In the genomic region with DNA sequence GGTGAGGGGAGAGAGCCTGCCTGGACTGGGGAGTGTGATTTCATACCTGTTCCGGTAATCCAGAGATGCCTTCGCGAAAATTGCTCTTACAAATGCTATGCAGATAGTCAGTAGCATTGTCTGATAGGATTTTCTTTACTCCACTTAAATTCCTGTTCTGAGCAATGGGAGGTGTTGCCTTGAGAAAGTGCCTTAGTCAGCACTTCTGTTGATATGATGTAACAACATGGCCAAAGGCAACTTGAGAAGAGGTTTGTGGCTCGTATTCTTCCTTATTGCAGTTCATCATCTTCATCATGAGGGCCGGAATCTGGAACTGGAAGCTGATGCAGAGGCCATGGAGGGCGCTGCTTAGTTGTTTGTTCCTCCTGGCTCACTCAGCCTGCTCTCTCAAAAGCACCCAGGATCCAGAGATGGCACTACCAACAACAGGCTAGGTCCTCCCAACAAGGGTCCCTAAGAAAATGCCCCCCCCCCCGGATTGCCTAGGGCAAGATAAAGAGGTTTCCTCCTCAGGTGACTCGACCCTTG, we compare ENCODE assay signal across 7 mouse cellular contexts. TPM values are rescaled to one million over a fixed set of nuclear protein-coding genes. Genes with fewer than 3 reads are reported as not detected.
DNase-seq lines count a peak whose midpoint lies in the region; ATAC-seq and TF ChIP-seq lines count a peak whose summit lies in the region.

No protein-coding gene starts in this region.

- 0 out of 2 replicates have a peak overlapping the region, but pooled peaks have one; percentile 17 for H3K27ac ChIP-seq in forebrain, embryonic 15.5 days (replicated peaks)
- H3K27ac ChIP-seq in liver, embryonic 14.5 days: no peak overlapping the region
- no peak overlapping the region for H3K27ac ChIP-seq in thymus, adult 2 months (ENCODE audit: control insufficient read depth, insufficient read depth, low read length)

- H3K9me3 ChIP-seq in forebrain, embryonic 15.5 days: no peaks in the 10 kb centered on the region
- no peaks in the 10 kb centered on the region for H3K9me3 ChIP-seq in liver, embryonic 14.5 days (ENCODE audit: control insufficient read depth, low read length)

- peak overlapping the region; percentile 56 for H3K4me2 ChIP-seq in forebrain, embryonic 15.5 days (replicated peaks)
- peak overlapping the region; percentile 81 for H3K4me2 ChIP-seq in liver, embryonic 14.5 days (ENCODE audit: low read depth)

- no peak for ATAC-seq in forebrain, embryonic 15.5 days (replicated peaks)
- ATAC-seq in liver, embryonic 14.5 days (ENCODE audit: insufficient read depth): no peak

- 73% methylated on average over 8 of the region's 8 CpGs for WGBS in forebrain, embryonic 15.5 days
- 74% methylated on average over 8 of the region's 8 CpGs for WGBS in liver, embryonic 14.5 days (ENCODE audit: insufficient replicate concordance)
- WGBS in thymus, adult 2 months: 86% methylated on average over 8 of the region's 8 CpGs

- peaks cover 27% of the 10 kb centered on the region for H3K4me1 ChIP-seq in forebrain, embryonic 15.5 days
- H3K4me1 ChIP-seq in liver, embryonic 14.5 days (replicated peaks; ENCODE audit: control insufficient read depth in 2 of 2, insufficient read depth in 2 of 2, low read length in 1 of 2): peaks cover 5 to 19% of the 10 kb centered on the region in 2 experiments; a peak in 3 of 4 replicates
- peaks cover 2% of the 10 kb centered on the region for H3K4me1 ChIP-seq in thymus, adult 2 months (replicated peaks; ENCODE audit: control insufficient read depth, insufficient read depth, low read length)

- peak overlapping the region; percentile 96; the same call in 1 of the 2 replicates for H3K9ac ChIP-seq in forebrain, embryonic 15.5 days (replicated peaks)
- no peak overlapping the region for H3K9ac ChIP-seq in liver, embryonic 14.5 days (replicated peaks)

- peak overlapping the region; percentile 98 for H3K4me3 ChIP-seq in forebrain, embryonic 15.5 days
- H3K4me3 ChIP-seq in liver, embryonic 14.5 days (ENCODE audit: insufficient read depth in 1 of 2, low read depth in 2 of 2, low read length in 2 of 2): peak overlapping the region; percentile 38 to 88
- no peak overlapping the region for H3K4me3 ChIP-seq in thymus, adult 2 months (ENCODE audit: control insufficient read depth, insufficient read depth, low read length)

- TF ChIP-seq EP300 in liver, embryonic 14.5 days (IDR thresholded peaks at IDR 0.05; ENCODE audit: low read depth): no peak

- no peaks in the 10 kb centered on the region for H3K36me3 ChIP-seq in forebrain, embryonic 15.5 days
- no peaks in the 10 kb centered on the region for H3K36me3 ChIP-seq in liver, embryonic 14.5 days (replicated peaks; ENCODE audit: control insufficient read depth, insufficient read depth, low read depth)
- H3K36me3 ChIP-seq in thymus, adult 2 months (ENCODE audit: control insufficient read depth, insufficient read depth, low read length): no peaks in the 10 kb centered on the region

- TF ChIP-seq CTCF in liver, embryonic 14.5 days (IDR thresholded peaks at IDR 0.05; ENCODE audit: low read depth): no peak
- no peak for TF ChIP-seq CTCF in thymus, adult 2 months (IDR thresholded peaks at IDR 0.05; ENCODE audit: borderline replicate concordance, control insufficient read depth, extremely low read depth, insufficient read depth, low read length, poor library complexity)

- peak; percentile 7 for DNase-seq in thymus, postnatal 0 days (ENCODE audit: low spot score)
- DNase-seq in thymus, postnatal 36 days: no peak
- no peak for DNase-seq in liver, embryonic 14.5 days (ENCODE audit: low read depth in 3 of 3, low spot score in 3 of 3)
- DNase-seq in thymus, postnatal 25 days: no peak
- DNase-seq in layer of hippocampus, adult 18-20 months (ENCODE audit: low spot score in 2 of 2): no peak
- DNase-seq in thymus, adult 2 months: no peak

- no peak for TF ChIP-seq POLR2A in thymus, adult 2 months (IDR thresholded peaks at IDR 0.05; ENCODE audit: control insufficient read depth, extremely low read depth, insufficient read depth, low read length, poor library complexity)

- no peaks in the 10 kb centered on the region for H3K27me3 ChIP-seq in forebrain, embryonic 15.5 days
- no peaks in the 10 kb centered on the region; the same call in 1 of the 2 replicates for H3K27me3 ChIP-seq in liver, embryonic 14.5 days (ENCODE audit: control insufficient read depth, insufficient read depth, low read length)
- no peaks in the 10 kb centered on the region for H3K27me3 ChIP-seq in thymus, adult 2 months (ENCODE audit: control insufficient read depth, insufficient read depth, low read length)

RNA-seq across cellular contexts. Expression of a gene that starts 2.3 kb away (rescaled TPM):
- polyA plus RNA-seq in thymus, postnatal 0 days (2015; fragmentation: Nextera tagmentation; extraction: Ambion mirVana): 19.1 and 19.2 TPM in 2 replicates
- polyA plus RNA-seq in forebrain, embryonic 15.5 days (2015; fragmentation: Nextera tagmentation; extraction: Ambion mirVana): 43.4 and 45.2 TPM in 2 replicates
- 8.7 and 11.1 TPM in 2 replicates for polyA plus RNA-seq in liver, embryonic 14.5 days (2012; rRNA removed)
- polyA plus RNA-seq in liver, embryonic 14.5 days (2014; fragmentation: Nextera tagmentation; extraction: Ambion mirVana): 6.7 and 8.0 TPM in 2 replicates
- total RNA-seq in layer of hippocampus, adult 18-20 months (2021): 10 to 100 TPM; 26.3 to 36.5 TPM
- 36.6 and 40.1 TPM in 2 replicates for polyA plus RNA-seq in thymus, adult 2 months (2012; rRNA removed)

RNA-seq across cellular contexts. Expression of a gene that starts 12.1 kb away (rescaled TPM):
- polyA plus RNA-seq in thymus, postnatal 0 days (2015; fragmentation: Nextera tagmentation; extraction: Ambion mirVana): 5.7 and 6.0 TPM in 2 replicates
- 71.8 and 75.5 TPM in 2 replicates for polyA plus RNA-seq in forebrain, embryonic 15.5 days (2015; fragmentation: Nextera tagmentation; extraction: Ambion mirVana)
- polyA plus RNA-seq in liver, embryonic 14.5 days (2012; rRNA removed): 2.0 and 2.7 TPM in 2 replicates
- polyA plus RNA-seq in liver, embryonic 14.5 days (2014; fragmentation: Nextera tagmentation; extraction: Ambion mirVana): 5.0 and 5.3 TPM in 2 replicates
- 10 to 100 TPM; 52.0 to 55.6 TPM for total RNA-seq in layer of hippocampus, adult 18-20 months (2021)
- 4.8 and 6.5 TPM in 2 replicates for polyA plus RNA-seq in thymus, adult 2 months (2012; rRNA removed)
